ENCODE assay signal across 16 mouse cellular contexts in the genomic region with DNA sequence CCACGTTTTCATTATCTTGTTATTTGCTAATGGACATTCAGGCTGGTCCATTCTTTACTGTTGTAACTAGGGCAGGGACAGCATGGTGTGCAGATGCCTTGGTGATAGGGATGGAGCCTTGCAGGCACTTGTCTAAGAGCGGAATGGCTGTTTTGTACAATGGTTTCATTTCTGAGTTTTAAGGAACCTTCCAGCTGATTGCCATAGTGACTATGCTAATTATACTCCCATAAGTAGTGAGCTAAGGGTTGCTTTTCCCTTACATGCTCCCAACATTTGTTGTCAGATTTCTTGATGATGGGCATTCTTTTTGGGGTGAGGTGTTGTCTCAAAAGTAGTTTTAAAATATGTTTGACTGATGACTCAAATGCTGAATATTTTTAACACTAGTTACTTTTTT.
"Had no signal": no experiment of that assay in that cellular context is flagged by ENCODE, and none has a peak within 500 bp of the region (broad histone marks: within the 10 kb centered on the region; RNA-seq: fewer than 3 reads in every experiment).

No protein-coding gene starts in this region.

- H3K4me2 ChIP-seq: liver, embryonic 11.5 days; lung, embryonic 15.5 days; midbrain, embryonic 12.5 days; midbrain, embryonic 15.5 days; neural tube, embryonic 12.5 days had no signal

- H3K9me3 ChIP-seq: lung, embryonic 15.5 days; midbrain, embryonic 12.5 days; midbrain, embryonic 15.5 days; neural tube, embryonic 12.5 days had no signal

- DNase-seq: liver, postnatal 0 days; lung, adult 2 months; lung, postnatal 14 days; lung, postnatal 4 days; right cerebral cortex, postnatal 14 days; spleen, adult 18-20 months; thymus, adult 18-20 months; thymus, postnatal 14 days; thymus, postnatal 36 days had no signal

- H3K4me3 ChIP-seq: lung, embryonic 15.5 days; midbrain, embryonic 12.5 days; midbrain, embryonic 15.5 days; neural tube, embryonic 12.5 days had no signal

- ATAC-seq: liver, postnatal 0 days; lung, postnatal 0 days; midbrain, embryonic 15.5 days had no signal

- H3K27ac ChIP-seq: liver, embryonic 14.5 days; lung, embryonic 15.5 days; midbrain, embryonic 12.5 days; midbrain, embryonic 15.5 days; neural tube, embryonic 12.5 days had no signal

- H3K27me3 ChIP-seq: lung, embryonic 15.5 days; midbrain, embryonic 12.5 days; midbrain, embryonic 15.5 days; neural tube, embryonic 12.5 days had no signal

- H3K36me3 ChIP-seq: lung, embryonic 15.5 days; midbrain, embryonic 12.5 days; midbrain, embryonic 15.5 days; neural tube, embryonic 12.5 days had no signal

- H3K9ac ChIP-seq: liver, embryonic 14.5 days; liver, postnatal 0 days; lung, embryonic 15.5 days; midbrain, embryonic 12.5 days; midbrain, embryonic 15.5 days; neural tube, embryonic 12.5 days had no signal
